Mouse (Mus musculus): ENCODE data around the gene Abca17.

DNA sequence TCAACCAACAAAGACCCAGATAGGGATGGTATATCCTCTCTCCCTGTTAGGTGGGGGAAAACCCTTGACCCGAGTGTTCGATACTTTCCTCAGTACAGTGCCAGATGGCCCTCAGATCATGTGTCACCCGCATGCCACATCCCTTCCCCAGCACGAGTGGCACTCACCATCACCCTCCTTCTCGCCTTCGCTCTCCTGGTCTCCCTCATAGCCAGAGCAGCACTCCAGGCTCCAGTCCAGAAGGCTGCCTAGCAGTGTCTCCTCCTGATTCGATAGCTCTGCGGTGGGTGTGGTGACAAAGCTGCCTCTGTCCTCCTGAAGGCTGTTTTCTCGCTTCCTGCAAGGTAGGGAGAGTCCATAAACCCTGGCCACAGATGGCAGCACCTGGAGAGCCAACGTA is 126.1 kb downstream of the Abca17 start:
- TF ChIP-seq GATA1 (IDR thresholded peaks at IDR 0.05; ENCODE audit: borderline replicate concordance, low read length) (no peak), FLI1 (IDR thresholded peaks at IDR 0.05; ENCODE audit: low read length) (no peak)
